Mouse (Mus musculus) MEL (cell line): ENCODE data around the gene 4933402N03Rik. TPM values are rescaled to one million over a fixed set of nuclear protein-coding genes. Genes with fewer than 3 reads are reported as not detected.

Experiments
- DNase-seq: peaks from one replicate; pipeline ENCODE4 v3.0.0; 2011; ENCODE audit warnings: low read depth, low spot score
- H3K27ac ChIP-seq: 2 replicates; pipeline ENCODE4 v1.5.1; 2012; ENCODE audit warnings: low read depth, mild to moderate bottlenecking, control low read depth, low read length, moderate library complexity; ENCODE audit not compliant: control insufficient read depth
- H3K27me3 ChIP-seq, 2 experiments: fragments of 150-350 bp in 1 of 2; sonication (generic) in 1 of 2; 2 replicates each; pipeline ENCODE4 v1.6.1; 2012; ENCODE audit warnings: low read length in 2 of 2, mild to moderate bottlenecking in 2 of 2, improper control_type of control experiment in 1 of 2, moderate library complexity in 1 of 2; ENCODE audit not compliant: insufficient read depth in 2 of 2, control insufficient read depth in 1 of 2
- H3K36me3 ChIP-seq, 2 experiments: 2 replicates each; pipeline ENCODE4 v1.6.1; 2012 to 2014; ENCODE audit warnings: low read length in 2 of 2, improper control_type of control experiment in 1 of 2, inconsistent platforms in 1 of 2, mild to moderate bottlenecking in 1 of 2; ENCODE audit not compliant: insufficient read depth in 2 of 2, control insufficient read depth in 1 of 2
- H3K4me1 ChIP-seq, 2 experiments: fragments of 150-350 bp in 1 of 2; sonication (generic) in 1 of 2; 2 replicates each; pipeline ENCODE4 v1.6.1; 2012; ENCODE audit warnings: low read length in 2 of 2, improper control_type of control experiment in 1 of 2, mild to moderate bottlenecking in 1 of 2; ENCODE audit not compliant: insufficient read depth in 2 of 2, control insufficient read depth in 1 of 2
- H3K4me3 ChIP-seq, 2 experiments: fragments of 150-350 bp in 1 of 2; sonication (generic) in 1 of 2; 2 replicates each; pipeline ENCODE4 v1.5.1; 2012; ENCODE audit warnings: low read depth in 2 of 2, low read length in 2 of 2, mild to moderate bottlenecking in 2 of 2, moderate library complexity in 2 of 2, control low read depth in 1 of 2, improper control_type of control experiment in 1 of 2; ENCODE audit not compliant: control insufficient read depth in 1 of 2, insufficient read depth in 1 of 2
- H3K79me2 ChIP-seq: 2 replicates; pipeline ENCODE4 v1.6.1; 2012; ENCODE audit warnings: mild to moderate bottlenecking, low read length, moderate library complexity; ENCODE audit not compliant: control insufficient read depth, poor library complexity, insufficient read depth
- H3K9ac ChIP-seq: 2 replicates; pipeline ENCODE4 v1.6.1; 2012; ENCODE audit warnings: low read depth, mild to moderate bottlenecking, control low read depth, low read length, moderate library complexity; ENCODE audit not compliant: control insufficient read depth, poor library complexity, severe bottlenecking
- H3K9me3 ChIP-seq: fragments of 150-350 bp; sonication (generic); replicated peaks from 2 replicates; pipeline ENCODE4 v1.6.1; 2012; ENCODE audit warnings: mild to moderate bottlenecking, low read length, improper control_type of control experiment, moderate library complexity; ENCODE audit not compliant: insufficient read depth
- CHD1 ChIP-seq: IDR thresholded peaks from 2 replicates; pipeline ENCODE4 v1.6.1; 2012; ENCODE audit warnings: low read depth, mild to moderate bottlenecking, inconsistent platforms, low read length, improper control_type of control experiment
- CHD2 ChIP-seq: IDR thresholded peaks from 2 replicates; pipeline ENCODE4 v1.6.1; 2011; ENCODE audit warnings: low read length, improper control_type of control experiment
- CTCF ChIP-seq, 3 experiments: IDR thresholded peaks in 2 of 3; conservative IDR thresholded peaks in 1 of 3; 2 replicates each; pipeline ENCODE4 v1.5.1; 2011 to 2012; ENCODE audit warnings: low read length in 3 of 3, low read depth in 2 of 3, mild to moderate bottlenecking in 2 of 3, improper control_type of control experiment in 1 of 3, inconsistent platforms in 1 of 3, mixed read lengths in 1 of 3, moderate library complexity in 1 of 3; ENCODE audit not compliant: control insufficient read depth in 1 of 3, insufficient read depth in 1 of 3, poor library complexity in 1 of 3, severe bottlenecking in 1 of 3
- E2F4 ChIP-seq: IDR thresholded peaks from 2 replicates; pipeline ENCODE4 v1.6.1; 2011; ENCODE audit warnings: low read depth, low read length, improper control_type of control experiment, borderline replicate concordance
- ELF1 ChIP-seq: IDR thresholded peaks from 2 replicates; pipeline ENCODE4 v1.6.1; 2014; ENCODE audit warnings: low read depth, mild to moderate bottlenecking, inconsistent platforms, low read length, improper control_type of control experiment, moderate library complexity
- ETS1 ChIP-seq: IDR thresholded peaks from 2 replicates; pipeline ENCODE4 v1.6.1; 2012; ENCODE audit warnings: low read depth, mild to moderate bottlenecking, inconsistent platforms, low read length, improper control_type of control experiment, moderate library complexity
- GABPA ChIP-seq: IDR thresholded peaks from 2 replicates; pipeline ENCODE4 v1.6.1; 2012; ENCODE audit warnings: low read depth, mild to moderate bottlenecking, inconsistent platforms, low read length, improper control_type of control experiment, moderate library complexity
- GATA1 ChIP-seq: IDR thresholded peaks from 2 replicates; pipeline ENCODE4 v1.6.1; 2011; ENCODE audit warnings: low read depth, low read length, improper control_type of control experiment
- MAFK ChIP-seq: IDR thresholded peaks from 2 replicates; pipeline ENCODE4 v1.6.1; 2011; ENCODE audit warnings: low read depth, mild to moderate bottlenecking, low read length, improper control_type of control experiment, borderline replicate concordance
- MXI1 ChIP-seq: IDR thresholded peaks from 2 replicates; pipeline ENCODE4 v1.6.1; 2011; ENCODE audit warnings: mild to moderate bottlenecking, low read depth, low read length, improper control_type of control experiment
- POLR2A ChIP-seq, 2 experiments: IDR thresholded peaks; 2 replicates each; pipeline ENCODE4 v1.6.1; 2011 to 2012; ENCODE audit warnings: low read length in 2 of 2, mild to moderate bottlenecking in 2 of 2, control low read depth in 1 of 2, improper control_type of control experiment in 1 of 2, low read depth in 1 of 2, moderate library complexity in 1 of 2; ENCODE audit not compliant: control insufficient read depth in 1 of 2, insufficient read depth in 1 of 2, poor library complexity in 1 of 2
- RAD21 ChIP-seq: IDR thresholded peaks from 2 replicates; pipeline ENCODE4 v1.6.1; 2011; ENCODE audit warnings: mild to moderate bottlenecking, low read depth, low read length, improper control_type of control experiment
- TAL1 ChIP-seq: IDR thresholded peaks from 2 replicates; pipeline ENCODE4 v1.6.1; 2012; ENCODE audit warnings: mild to moderate bottlenecking, inconsistent platforms, low read length, moderate library complexity, mixed read lengths
- TBP ChIP-seq: IDR thresholded peaks from 2 replicates; pipeline ENCODE4 v1.8.0; 2011; ENCODE audit warnings: low read depth, low read length, improper control_type of control experiment
- USF1 ChIP-seq: IDR thresholded peaks from 2 replicates; pipeline ENCODE4 v1.6.1; 2014; ENCODE audit warnings: low read depth, mild to moderate bottlenecking, inconsistent platforms, low read length, improper control_type of control experiment, moderate library complexity
- ZC3H11A ChIP-seq: IDR thresholded peaks from 2 replicates; pipeline ENCODE4 v1.6.1; 2012; ENCODE audit warnings: low read depth, mild to moderate bottlenecking, inconsistent platforms, low read length, improper control_type of control experiment
- polyA plus RNA-seq, 2 experiments: library from polyadenylated mRNA; stranded (reverse) in 1 of 2; unstranded in 1 of 2; fragments of >175 nt in 1 of 2; fragments of >200 nt in 1 of 2; gene quantifications; 2 replicates each; pipeline versions ENCODE4 v1.2.1 to v1.2.4; 2012; ENCODE audit warnings: low replicate concordance in 2 of 2, low read depth in 1 of 2; ENCODE audit not compliant: insufficient read length in 2 of 2, insufficient read depth in 1 of 2, missing spikeins in 1 of 2
- total RNA-seq: library from RNA; depleted of rRNA; stranded (reverse); fragments of 300-350 nt; gene quantifications from 2 replicates; pipeline ENCODE4 v1.2.3, GENCODE M21; 2012

Gene 4933402N03Rik
- total and polyA plus RNA-seq, 3 experiments: not detected

- no peak overlapping the region for H3K27ac ChIP-seq
- no peak overlapping the region for H3K9ac ChIP-seq
- no peaks in the 10 kb centered on the region for H3K36me3 ChIP-seq
- no peaks in the 10 kb centered on the region for H3K4me1 ChIP-seq
- DNase-seq: no peak
- no peaks in the 10 kb centered on the region for H3K79me2 ChIP-seq
- no peak overlapping the region for H3K4me3 ChIP-seq
- TF ChIP-seq ZC3H11A (no peak), GABPA (no peak), CTCF (IDR thresholded peaks at IDR 0.05 in 2 of 3, conservative IDR thresholded peaks at IDR 0.05 in 1 of 3; ENCODE audit: control insufficient read depth in 1 of 3, insufficient read depth in 1 of 3, low read depth in 2 of 3, low read length in 3 of 3, poor library complexity in 1 of 3, severe bottlenecking in 1 of 3) (no peak), POLR2A (IDR thresholded peaks at IDR 0.05; ENCODE audit: control insufficient read depth in 1 of 2, insufficient read depth in 1 of 2, low read depth in 1 of 2, low read length in 2 of 2, poor library complexity in 1 of 2) (no peak), TBP (no peak), ETS1 (no peak), MAFK (no peak), ELF1 (no peak), E2F4 (no peak)
- no peaks in the 10 kb centered on the region for H3K9me3 ChIP-seq
- H3K27me3 ChIP-seq: no peaks in the 10 kb centered on the region
Observed at GRCm38 (mm10) chr7:131122210-131122807, 23.8 kb downstream of the 4933402N03Rik start.

- no peak overlapping the region for H3K9ac ChIP-seq
- H3K27ac ChIP-seq: no peak overlapping the region
- H3K9me3 ChIP-seq: no peaks in the 10 kb centered on the region
- TF ChIP-seq TAL1: no peak
- TF ChIP-seq USF1: no peak
- no peaks in the 10 kb centered on the region for H3K4me1 ChIP-seq
- no peak overlapping the region for H3K4me3 ChIP-seq
- H3K36me3 ChIP-seq: no peaks in the 10 kb centered on the region
- no peaks in the 10 kb centered on the region for H3K27me3 ChIP-seq
- H3K79me2 ChIP-seq: no peaks in the 10 kb centered on the region
- DNase-seq: no peak
Observed at GRCm38 (mm10) chr7:131114434-131114833, 31.7 kb downstream of the 4933402N03Rik start.

GRCm38 (mm10) chr7:131113676-131114075, 32.4 kb downstream of the 4933402N03Rik start:
- no peak for DNase-seq
- no peak for TF ChIP-seq GABPA
- TF ChIP-seq E2F4: no peak
- no peak for TF ChIP-seq GATA1
- TF ChIP-seq MAFK: no peak
- TF ChIP-seq MXI1: no peak
- TF ChIP-seq CHD1: no peak
- TF ChIP-seq CHD2: no peak
- no peak for TF ChIP-seq RAD21
- no peak for TF ChIP-seq TAL1
- Histone ChIP-seq H3K27me3 (no peaks in the 10 kb centered on the region), H3K9me3 (no peaks in the 10 kb centered on the region), H3K36me3 (no peaks in the 10 kb centered on the region), H3K4me3 (no peak overlapping the region), H3K79me2 (no peaks in the 10 kb centered on the region), H3K27ac (no peak overlapping the region), H3K4me1 (no peaks in the 10 kb centered on the region), H3K9ac (no peak overlapping the region)
